Mouse (Mus musculus) bone marrow, adult 2 months (tissue): Measurements from ENCODE around the gene Cngb1. TPM values are rescaled to one million over a fixed set of nuclear protein-coding genes. Genes with fewer than 3 reads are reported as not detected.
A peak's percentile ranks its signal among the peaks of the same experiment; 100 is the strongest.

Experiments used
- H3K27ac ChIP-seq: fragments of 200-500 bp; 2 replicates; pipeline ENCODE4 v1.5.1; 2012; ENCODE audit warnings: low read depth, mild to moderate bottlenecking, control low read depth, inconsistent platforms, low read length; ENCODE audit not compliant: control insufficient read depth, poor library complexity, insufficient read depth
- H3K4me1 ChIP-seq: fragments of 200-500 bp; 2 replicates; pipeline ENCODE4 v1.6.1; 2011; ENCODE audit warnings: low read length; ENCODE audit not compliant: control insufficient read depth, insufficient read depth
- H3K4me3 ChIP-seq: fragments of 200-500 bp; replicated peaks from 2 replicates; pipeline ENCODE3; 2011; ENCODE audit warnings: mild to moderate bottlenecking, low read depth, low read length, control low read depth; ENCODE audit not compliant: control insufficient read depth
- CTCF ChIP-seq: fragments of 200-500 bp; IDR thresholded peaks from 2 replicates; pipeline ENCODE4 v1.5.1; 2011; ENCODE audit warnings: low read length, control low read depth; ENCODE audit not compliant: control insufficient read depth, insufficient read depth
- POLR2A ChIP-seq: fragments of 200-500 bp; IDR thresholded peaks from 2 replicates; pipeline ENCODE4 v1.6.1; 2011; ENCODE audit warnings: low read depth, mild to moderate bottlenecking, control low read depth, low read length, borderline replicate concordance; ENCODE audit not compliant: control insufficient read depth
- WGBS: fragments of 180-500 bp; shearing (Covaris S2); methylation state at CpG from one replicate; pipeline ENCODE4 v1.1.7; 2018; 5-methylcytosine and 5-hydroxymethylcytosine counted together
- polyA plus RNA-seq: library from polyadenylated mRNA; stranded (reverse); fragments of >200 nt; gene quantifications from 2 replicates; pipeline ENCODE4 v1.2.4, GENCODE M21; 2011; ENCODE audit warnings: low replicate concordance; ENCODE audit not compliant: missing spikeins, insufficient read depth, insufficient read length

The Cngb1 gene
- polyA plus RNA-seq, 1 experiment = 2.1 TPM

DNA sequence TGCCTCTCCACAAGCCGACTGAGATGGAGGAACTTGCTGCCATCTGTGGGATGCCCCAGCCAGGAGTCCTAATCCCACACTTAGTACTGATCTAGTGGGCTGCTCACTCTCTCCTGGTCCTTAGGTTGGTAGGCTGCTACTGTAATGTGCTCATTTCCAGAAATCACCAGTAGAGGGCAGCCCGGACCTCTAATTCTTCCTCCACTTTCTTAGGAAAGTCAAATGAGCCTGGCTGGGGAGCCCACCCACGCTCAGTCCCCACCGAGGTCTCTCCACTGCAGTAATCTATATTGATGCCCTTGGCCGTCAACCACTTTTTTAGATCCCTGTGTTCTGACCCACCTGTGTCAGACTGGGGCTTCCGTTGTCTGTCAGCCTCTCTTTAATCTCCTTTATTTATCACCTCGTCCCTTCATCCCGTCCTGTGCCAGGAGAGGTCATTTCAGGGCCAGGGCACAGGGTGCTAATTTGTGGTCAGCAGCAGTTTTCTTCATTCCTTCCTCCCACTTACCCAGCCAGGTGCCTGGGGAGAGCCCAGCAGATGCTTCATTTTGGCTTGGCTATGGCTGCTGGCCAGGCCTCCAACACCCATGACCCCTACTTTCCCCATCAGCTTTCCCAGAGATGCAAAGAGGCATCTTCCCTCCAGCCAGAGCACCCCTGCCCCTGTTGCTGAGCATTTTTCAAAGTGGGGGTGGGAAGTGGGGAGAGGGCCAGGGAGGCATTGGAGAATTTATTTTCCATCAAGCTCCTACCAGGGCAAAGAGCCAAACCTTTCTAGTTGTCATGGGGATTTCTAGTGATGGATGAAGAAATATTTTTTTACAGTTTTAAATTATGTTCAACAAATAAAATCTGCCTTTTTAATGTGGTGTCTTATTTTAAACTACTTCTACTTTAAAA lies 40.5 kb upstream of the Cngb1 start:
- no peaks in the 10 kb centered on the region for H3K4me1 ChIP-seq
- H3K4me3 ChIP-seq = no peak overlapping the region
- WGBS = 57% methylated on average over 8 of the region's 8 CpGs
- 0 out of 2 replicates have a peak, but pooled peaks have one; percentile 11 for TF ChIP-seq CTCF
- no peak for TF ChIP-seq POLR2A
- H3K27ac ChIP-seq = no peak overlapping the region

DNA sequence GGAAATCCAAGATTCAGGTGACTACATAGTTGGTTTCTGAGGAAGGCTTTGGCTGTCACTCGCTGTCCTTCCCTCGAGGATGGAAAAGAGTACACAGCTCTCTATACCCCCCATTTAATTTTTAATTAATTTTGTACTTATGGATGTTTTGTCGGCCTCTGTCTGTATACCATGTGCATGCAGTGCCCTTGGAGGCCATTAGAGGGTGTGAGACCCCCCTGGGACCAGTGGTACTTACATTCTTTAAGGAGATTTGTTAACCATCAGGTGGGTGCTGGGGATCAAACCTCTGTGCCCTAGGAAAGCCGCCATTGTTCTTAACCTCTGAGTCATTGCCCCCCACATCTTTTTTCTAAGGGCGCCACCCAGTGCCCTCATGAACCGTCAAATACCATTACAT lies 38.3 kb upstream of the Cngb1 start:
- 75% methylated on average over 6 of the region's 6 CpGs for whole genome bisulfite sequencing
- Histone ChIP-seq H3K4me1 (no peaks in the 10 kb centered on the region; the same call in 1 of the 2 replicates), H3K27ac (no peak overlapping the region), H3K4me3 (no peak overlapping the region)
- TF ChIP-seq POLR2A (no peak), CTCF (no peak)

DNA sequence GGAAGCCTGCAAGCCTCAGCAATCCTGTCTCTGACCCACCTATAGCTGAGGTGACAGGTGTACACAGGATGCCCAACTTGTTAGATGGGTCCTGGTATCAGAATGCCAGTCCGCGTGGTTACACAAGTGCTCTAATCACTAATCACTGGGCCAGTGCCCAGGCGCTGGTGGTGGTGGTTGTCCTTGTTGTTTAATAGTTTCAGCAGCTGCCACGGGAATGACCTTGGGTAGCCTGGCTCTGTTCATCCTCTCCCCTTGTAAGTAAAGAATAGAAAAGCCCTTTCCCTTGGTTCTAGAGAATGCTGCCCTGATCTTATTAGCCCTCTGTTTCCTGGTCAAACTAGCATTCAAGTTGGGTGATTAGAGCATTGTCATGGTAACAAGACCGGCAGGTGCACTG lies 35.3 kb upstream of the Cngb1 start:
- TF ChIP-seq CTCF = no peak
- TF ChIP-seq POLR2A = no peak
- WGBS = 87% methylated on average over 5 of the region's 5 CpGs
- no peak overlapping the region for H3K27ac ChIP-seq
- no peaks in the 10 kb centered on the region; the same call in 1 of the 2 replicates for H3K4me1 ChIP-seq
- no peak overlapping the region for H3K4me3 ChIP-seq

DNA sequence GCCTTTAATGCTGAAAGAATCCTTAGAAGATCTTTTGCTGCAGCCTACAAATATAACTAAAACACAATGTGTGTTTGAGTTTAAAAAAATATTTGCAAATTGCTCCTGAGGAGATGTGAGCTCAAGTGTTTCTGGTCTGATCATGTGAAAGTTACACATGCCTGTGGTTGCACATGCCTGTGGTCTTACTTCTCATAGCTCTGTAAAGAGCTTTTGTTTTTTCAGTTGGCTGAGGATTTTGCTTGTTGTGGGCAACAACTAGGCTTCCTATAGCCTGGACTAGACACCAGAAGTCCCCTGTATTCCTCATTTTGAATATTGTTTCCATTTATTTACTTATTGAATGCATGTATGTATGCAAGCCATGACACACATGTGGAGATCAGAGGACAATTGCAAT lies 30.0 kb upstream of the Cngb1 start:
- H3K4me1 ChIP-seq = no peaks in the 10 kb centered on the region; the same call in 1 of the 2 replicates
- TF ChIP-seq CTCF (no peak), POLR2A (no peak)
- no peak overlapping the region for H3K27ac ChIP-seq
- no peak overlapping the region for H3K4me3 ChIP-seq

DNA sequence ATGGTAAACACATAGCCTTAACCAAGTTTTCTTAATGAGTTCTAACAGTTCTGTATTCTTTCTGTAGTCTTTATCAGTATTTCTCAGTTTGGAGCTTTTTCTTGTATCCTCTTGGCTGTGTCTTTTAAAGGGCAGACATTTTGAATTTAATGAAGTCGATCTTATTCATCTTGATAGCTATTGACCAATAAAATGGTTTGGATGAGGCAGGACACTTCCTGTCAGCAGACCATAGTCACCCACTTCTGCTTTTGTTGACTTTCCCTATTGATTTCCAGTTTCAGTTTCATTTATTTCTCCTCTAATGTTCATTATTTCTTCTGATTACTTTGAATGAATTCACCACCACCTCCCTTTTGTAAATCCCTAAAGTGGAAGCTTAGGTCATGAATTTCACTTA lies 29.3 kb upstream of the Cngb1 start:
- WGBS = 13% methylated on average over 1 of the region's 1 CpGs
- no peaks in the 10 kb centered on the region; the same call in 1 of the 2 replicates for H3K4me1 ChIP-seq
- H3K4me3 ChIP-seq = no peak overlapping the region
- TF ChIP-seq POLR2A (no peak), CTCF (no peak)
- H3K27ac ChIP-seq = no peak overlapping the region

DNA sequence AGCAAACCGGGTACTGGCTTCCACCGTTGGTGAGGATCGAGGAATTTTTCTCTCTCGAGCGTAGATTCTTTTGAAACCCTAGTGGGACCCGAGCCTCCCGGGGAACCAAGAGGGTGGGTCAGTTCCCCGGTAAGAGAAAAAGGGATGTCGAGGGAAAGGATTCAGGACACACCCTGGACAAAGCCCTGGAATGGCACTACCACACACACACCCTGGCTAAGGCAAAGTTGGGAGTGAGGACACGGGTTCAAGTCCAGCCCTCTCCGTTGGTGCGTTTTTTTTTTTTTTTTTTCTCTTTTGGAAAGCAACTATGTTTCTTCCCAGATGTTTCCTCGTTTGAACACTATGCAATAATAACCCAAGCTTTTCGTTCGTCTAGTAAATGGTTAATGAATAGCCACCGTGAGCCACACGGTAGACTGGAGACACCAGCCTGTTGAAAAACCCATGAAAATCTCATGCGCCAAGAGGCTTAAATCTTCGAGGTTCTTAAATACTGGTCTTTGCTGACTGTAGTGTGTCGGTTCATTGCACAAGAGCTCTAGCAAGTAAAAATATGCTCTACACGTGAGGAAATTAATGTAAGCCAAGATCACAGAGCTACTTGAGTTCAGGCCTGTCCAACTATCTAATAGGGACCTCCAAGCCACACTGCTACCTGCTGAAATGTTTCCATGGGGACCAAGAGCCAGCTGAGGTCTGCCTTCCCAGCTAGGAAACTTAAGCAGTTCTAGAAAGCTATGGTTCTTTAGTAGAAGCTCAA lies 26.2 kb upstream of the Cngb1 start:
- peak overlapping the region; percentile 96 for H3K4me3 ChIP-seq
- peak overlapping the region; percentile 100 for H3K27ac ChIP-seq
- TF ChIP-seq CTCF (no peak), POLR2A (no peak)
- no peaks in the 10 kb centered on the region; the same call in 1 of the 2 replicates for H3K4me1 ChIP-seq
- 13% methylated on average over 21 of the region's 21 CpGs for WGBS

DNA sequence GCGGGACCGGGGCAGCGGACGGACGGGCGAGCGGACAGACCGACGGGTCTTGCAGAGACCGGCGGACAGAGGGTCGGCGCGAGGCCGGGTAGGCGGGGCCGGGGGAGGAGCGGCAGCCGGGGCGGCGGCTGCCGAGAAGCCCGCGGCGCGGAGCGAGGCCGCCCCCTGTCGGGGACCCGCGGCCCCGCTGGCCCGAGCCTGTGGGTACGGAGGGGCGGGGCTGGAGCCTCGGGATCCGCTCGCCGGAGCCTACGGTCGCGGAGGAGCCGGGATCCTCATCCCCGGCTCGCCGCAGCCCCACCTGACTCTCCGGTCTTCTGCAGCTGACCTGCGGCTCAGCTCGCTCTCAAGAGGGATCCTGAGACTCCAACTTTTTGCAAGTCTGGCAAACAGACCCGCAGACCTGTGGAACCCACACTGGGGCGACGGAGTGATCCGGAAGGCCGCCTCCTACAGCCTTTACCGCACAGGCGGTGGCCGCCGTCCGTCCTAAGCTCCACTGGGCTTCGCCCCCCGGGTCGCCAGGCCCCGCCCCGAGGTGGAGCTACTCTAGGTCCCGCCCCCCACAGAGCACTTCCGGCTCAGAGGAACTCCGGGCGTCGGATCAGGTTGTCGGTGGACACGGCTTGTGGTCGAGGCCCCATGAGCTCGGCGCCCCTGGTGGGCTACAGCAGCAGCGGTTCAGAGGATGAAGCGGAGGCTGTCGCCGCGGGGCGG lies 25.5 kb upstream of the Cngb1 start, which contains the start of the genes Zfp319 and Usb1:
Gene Zfp319, minus strand, starts transcription at position 231 of the 717 bp plus-strand sequence.
Gene Usb1, plus strand, starts transcription at position 565 of the 717 bp plus-strand sequence.
- WGBS = 2% methylated on average over 80 of the region's 80 CpGs
- Histone ChIP-seq H3K27ac (peak within 1 kb of the TSS; percentile 100), H3K4me3 (peak within 1 kb of the TSS; percentile 99), H3K4me1 (no peaks in the 10 kb centered on the region; the same call in 1 of the 2 replicates)
- peak; percentile 71; the same call in 1 of the 2 replicates for TF ChIP-seq POLR2A
- peak; percentile 51; the same call in 1 of the 2 replicates for TF ChIP-seq CTCF

DNA sequence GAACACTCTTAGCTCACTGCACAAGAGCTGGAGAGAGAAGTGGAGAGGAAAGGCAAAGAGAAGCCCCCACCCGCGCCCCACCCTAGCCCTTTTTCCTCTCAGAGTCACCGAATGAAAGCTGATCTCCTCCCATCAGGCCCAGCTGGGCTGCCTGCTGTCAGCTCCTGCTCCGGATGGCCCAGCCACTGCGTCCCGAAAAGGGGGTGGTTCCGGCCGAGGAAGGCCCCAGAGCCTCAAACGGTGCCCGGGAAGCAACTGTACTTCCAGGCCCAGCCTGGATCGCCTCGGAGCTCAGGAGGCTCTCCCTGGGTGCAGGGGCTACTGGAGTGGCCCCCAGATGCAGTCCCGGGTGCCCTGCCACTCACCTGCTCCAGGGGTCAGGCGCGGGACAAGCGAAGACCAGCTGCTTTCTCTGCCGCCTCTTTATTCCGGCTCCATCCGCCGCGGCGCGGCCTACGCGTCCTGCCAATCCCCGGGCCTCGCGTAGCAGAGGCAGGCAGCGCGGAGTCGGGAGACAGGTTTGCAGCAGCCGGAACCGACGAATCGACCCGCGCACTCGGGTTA lies 24.9 kb upstream of the Cngb1 start:
- Histone ChIP-seq H3K4me1 (no peaks in the 10 kb centered on the region; the same call in 1 of the 2 replicates), H3K27ac (peak overlapping the region; percentile 100), H3K4me3 (peak overlapping the region; percentile 99)
- no peak for TF ChIP-seq CTCF
- TF ChIP-seq POLR2A = no peak
- under 1% methylated on average over 38 of the region's 38 CpGs for WGBS
